Mouse (Mus musculus) retina, postnatal 1 day (tissue): ENCODE results near the gene Cox4i2.
A peak's percentile ranks its signal among the peaks of the same experiment; 100 is the strongest.

Experiments used
- DNase-seq: peaks from one replicate; pipeline ENCODE4 v3.0.0-alpha.2; 2012

Cox4i2 gene

DNA sequence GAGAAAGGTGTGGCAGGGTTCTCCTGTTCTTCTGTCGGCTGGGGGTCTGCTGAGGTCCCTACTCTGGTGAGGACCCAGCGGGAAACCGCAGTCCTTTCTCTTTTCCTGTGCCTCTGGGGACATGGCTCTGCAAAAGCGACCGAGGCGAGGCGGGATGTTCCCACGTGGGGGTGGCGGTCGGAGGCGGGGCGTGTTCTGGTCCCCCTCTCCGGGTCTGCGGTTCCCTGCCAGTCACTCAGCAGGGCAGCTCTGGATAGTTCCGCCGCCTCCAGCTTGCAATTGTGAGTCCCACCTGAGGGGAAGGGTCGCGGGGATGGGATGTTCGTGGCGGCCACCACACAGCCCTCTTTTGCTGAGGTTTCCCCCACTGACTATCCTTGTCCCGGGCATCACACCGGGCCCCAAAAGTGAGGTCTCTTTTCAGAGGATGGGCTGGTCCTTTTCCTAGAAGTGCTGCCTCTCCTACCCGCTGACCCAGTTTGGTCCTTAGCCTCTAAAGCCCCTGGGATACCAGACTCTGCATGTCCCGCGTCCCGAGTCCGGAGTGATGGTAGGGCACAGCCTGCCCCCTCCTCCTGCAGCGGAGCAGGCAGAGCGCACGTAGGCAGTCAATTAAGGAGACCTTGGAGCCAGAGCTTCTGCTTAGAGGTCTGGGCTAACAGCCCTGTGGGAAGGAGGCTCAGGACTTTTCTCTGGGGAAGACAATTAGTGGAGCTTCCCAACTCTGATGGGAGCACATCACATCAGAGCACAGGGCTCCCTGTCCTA lies at the start of gene Cox4i2:
TSS of gene Cox4i2 (plus strand) at position 230 of the 768 bp plus-strand sequence.
- DNase-seq = peak; percentile 74

DNA sequence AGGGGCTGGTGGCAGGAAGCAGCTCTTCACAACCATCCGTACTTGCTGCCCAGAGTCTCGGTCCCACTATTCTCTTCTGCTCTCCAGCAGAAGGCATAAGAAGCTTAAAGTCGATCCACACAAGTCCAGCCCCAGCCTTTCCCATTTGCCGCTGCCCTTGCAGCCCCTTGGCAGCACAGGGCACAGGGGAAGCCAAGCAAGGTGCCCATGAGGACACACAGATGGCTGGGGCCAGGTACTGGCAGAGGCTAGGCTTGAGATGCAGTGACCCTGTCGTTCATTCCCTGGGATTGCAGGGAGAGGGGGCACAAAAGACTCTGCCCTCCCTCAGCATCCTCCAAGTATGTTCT lies 49.7 kb upstream of the Cox4i2 start:
- DNase-seq = no peak

GRCm38 (mm10) chr2:152704811-152705370 lies 49.1 kb upstream of the Cox4i2 start:
- DNase-seq = no peak

- DNase-seq = peak; percentile 66
These were observed 47.9 kb upstream of the Cox4i2 start for GRCm38 (mm10) chr2:152705993-152706571.

DNA sequence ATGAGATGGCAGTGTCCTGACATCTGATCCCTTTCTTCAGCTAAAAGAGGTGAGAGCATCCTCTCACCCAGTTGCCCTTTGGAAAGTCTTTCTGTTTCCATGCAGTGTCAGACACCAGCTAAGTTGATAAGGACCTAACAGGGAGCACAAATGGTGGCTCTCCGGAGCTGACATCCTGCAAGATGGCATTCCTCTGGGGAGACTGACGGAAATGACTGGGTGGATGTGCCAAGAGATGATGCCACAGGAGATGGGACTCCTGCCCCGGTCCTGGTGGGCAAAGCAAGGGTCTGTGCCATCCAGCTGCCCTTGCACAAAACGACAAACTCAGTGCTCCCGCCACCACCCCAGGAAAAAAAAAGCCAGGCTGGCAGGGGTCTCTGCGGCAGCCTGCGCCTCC lies 46.8 kb upstream of the Cox4i2 start:
- no peak for DNase-seq

GRCm38 (mm10) chr2:152707627-152708026 lies 46.3 kb upstream of the Cox4i2 start:
- DNase-seq = peak; percentile 91

- DNase-seq = no peak
These were observed 44.9 kb upstream of the Cox4i2 start for GRCm38 (mm10) chr2:152709066-152709465.

DNA sequence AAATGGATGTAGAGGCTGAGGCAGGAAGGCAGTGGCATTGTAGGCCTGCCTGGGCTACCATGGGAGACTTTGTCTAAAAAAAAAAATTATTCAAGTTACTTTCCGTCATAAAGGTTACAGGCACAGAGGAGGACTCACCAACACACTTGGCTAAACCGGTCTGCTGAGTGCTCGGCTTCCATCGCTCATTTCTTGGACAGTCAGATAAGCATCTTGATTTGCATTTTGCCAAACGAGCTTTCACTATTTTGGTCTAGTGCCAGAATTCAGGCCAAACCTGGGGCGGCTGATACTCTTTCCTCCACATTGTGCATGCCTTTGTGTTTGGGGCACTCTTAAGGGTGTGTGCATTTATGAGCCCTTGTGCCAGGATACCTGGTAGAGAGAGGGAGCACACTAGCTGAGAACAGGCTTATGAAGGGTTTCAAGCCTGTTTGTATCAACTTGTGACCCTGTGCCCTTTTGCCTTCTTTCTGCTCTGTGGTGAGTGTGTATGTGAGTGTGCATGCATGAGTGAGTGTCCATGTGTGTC lies 37.7 kb upstream of the Cox4i2 start:
- no peak for DNase-seq

DNA sequence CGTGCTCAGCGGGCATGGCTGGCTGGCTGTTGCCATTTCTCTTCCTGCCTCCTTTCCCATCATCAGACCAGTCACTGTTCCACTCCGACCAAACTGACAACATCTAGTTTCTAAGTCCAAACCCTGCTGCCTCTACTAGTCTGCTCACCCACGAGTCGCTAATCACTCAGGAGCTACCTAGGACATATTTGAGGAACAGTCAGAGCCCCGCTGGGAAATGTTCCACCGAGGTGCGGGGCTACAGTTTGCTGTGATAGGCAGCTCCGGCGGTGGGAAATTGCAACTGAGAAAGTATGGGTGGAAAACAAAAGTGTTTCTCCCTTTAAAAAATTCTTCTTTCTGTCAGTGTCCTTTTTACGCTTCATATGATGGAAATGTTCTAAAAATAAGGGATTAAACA lies 36.3 kb upstream of the Cox4i2 start:
- no peak for DNase-seq

DNA sequence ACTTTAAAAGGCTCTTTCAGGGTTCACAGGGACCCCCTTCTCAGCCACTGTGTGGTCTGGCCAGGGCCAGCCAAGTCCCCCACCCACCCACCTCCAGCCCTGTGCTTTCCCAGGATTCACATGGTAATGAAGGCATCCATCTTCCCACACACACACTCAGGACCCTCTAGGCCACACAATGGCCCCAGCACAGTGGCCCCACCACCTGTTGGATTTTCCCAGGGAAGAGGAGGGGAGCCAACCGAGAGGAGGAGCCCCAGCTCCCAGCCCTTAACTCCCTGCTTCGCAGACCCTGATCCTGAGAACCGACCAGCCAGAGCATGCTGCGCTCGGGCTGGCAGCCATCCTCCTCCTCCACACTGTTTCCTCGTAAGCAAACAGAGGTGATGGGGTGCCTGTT lies 35.9 kb upstream of the Cox4i2 start:
- DNase-seq = peak; percentile 40

- peak; percentile 84 for DNase-seq
These were observed 30.2 kb upstream of the Cox4i2 start for GRCm38 (mm10) chr2:152723651-152724331.

DNA sequence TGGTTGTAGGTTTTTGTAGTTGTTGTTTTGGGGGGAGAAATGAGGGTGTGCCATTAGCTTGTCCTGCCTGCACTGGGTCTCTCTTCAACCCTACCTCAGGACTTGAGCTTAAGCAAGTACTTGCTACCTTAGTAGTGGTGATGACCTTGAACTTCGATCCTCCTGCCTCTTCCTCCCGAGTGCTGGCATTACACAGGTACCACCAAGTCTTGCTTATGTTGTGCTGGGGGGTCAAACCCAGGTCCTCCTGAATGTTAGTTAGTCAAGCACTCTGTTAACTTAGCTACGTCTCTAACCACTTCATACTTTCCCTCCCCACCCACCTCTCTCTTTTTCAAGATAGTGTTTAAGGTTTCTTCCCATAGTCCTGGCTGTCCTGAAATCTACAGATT lies 29.6 kb upstream of the Cox4i2 start:
- no peak for DNase-seq

DNA sequence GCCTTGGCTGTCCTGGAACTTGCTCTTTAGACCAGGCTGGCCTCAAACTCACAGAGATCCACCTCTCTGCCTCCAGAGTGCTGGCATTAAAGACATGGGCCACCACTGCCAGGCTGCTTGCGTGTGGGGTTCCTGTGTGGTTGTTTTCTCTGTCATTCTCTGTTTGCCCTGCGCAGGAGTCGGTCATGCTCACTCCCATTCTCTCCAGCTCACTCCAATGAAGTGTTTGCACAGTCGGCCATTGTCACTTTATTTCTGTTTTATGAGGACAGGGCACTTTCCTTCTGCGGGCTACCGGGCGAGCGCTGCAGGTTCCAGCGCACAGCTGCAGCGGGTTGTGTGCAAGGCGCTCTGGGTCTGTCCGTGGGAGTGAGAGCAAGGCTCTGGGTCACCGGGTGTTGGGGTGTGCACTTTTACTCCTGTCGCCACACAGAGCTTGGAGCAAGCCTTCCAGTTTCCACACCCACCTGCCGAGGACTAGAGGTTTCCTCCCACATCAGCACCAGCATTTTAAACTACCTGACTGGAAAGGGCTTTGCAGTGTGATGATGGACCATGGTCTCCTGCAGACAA lies 28.7 kb upstream of the Cox4i2 start:
- no peak for DNase-seq

DNA sequence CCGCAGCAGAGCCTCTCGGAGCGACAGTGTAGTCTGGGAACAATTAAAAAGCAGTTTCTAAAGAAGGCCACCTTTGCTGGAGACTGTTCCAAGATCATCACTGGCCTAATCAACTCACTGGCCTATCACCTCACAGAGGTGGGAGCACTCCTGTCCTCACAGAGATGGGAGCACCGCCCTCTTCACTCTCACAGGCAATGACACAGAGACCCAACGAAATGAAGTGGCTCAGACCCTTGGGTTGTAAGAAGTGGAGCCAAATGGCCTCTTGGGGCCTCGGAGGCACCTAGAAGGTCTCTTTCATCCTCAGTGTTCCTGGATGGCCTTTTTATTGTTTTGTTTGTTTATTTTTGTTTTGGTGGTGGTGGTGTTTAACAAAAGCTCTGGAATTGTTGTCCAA lies 27.8 kb upstream of the Cox4i2 start:
- no peak for DNase-seq

- no peak for DNase-seq
These were observed 27.1 kb upstream of the Cox4i2 start for GRCm38 (mm10) chr2:152726751-152727335.

DNA sequence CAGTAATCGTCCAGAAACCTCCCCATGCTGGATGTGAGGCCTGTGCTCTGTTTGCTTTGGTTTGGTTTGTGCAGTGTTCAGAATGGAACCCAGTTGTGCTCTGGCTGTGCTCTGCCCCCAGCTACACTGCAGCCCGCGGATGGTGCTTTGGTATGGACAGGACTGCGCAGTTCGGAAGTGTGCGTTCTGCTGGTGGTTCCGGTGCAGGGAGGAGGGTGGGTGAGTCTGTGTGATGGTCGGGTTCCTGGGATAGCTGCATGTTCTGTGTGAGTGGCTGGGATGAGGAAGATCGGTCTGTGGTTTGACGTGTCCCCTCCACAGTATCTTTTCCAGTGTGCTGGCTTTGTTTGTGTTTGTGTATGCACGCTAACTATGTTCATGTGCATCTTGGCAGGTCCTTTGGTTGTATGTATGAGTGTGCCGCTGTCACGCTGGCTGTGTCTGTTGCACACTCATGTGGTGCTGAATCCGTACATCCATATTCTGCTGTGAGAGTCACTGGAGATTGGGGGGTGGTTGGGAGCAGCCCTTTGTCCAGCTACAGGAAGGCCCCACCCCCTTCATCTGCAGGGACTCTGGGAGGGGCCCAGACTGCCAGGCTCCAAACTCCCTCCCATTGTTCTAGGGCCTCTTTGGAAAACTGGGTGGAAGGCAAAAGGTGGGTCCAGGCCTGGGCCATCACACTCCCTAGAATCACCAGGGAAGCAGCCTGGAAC lies 26.0 kb upstream of the Cox4i2 start:
- no peak for DNase-seq

GRCm38 (mm10) chr2:152728594-152728993 lies 25.4 kb upstream of the Cox4i2 start:
- no peak for DNase-seq

- DNase-seq = no peak
These were observed 24.8 kb upstream of the Cox4i2 start for GRCm38 (mm10) chr2:152729013-152729635.

- DNase-seq = peak; percentile 59
These were observed 24.3 kb upstream of the Cox4i2 start for GRCm38 (mm10) chr2:152729636-152730020.

DNA sequence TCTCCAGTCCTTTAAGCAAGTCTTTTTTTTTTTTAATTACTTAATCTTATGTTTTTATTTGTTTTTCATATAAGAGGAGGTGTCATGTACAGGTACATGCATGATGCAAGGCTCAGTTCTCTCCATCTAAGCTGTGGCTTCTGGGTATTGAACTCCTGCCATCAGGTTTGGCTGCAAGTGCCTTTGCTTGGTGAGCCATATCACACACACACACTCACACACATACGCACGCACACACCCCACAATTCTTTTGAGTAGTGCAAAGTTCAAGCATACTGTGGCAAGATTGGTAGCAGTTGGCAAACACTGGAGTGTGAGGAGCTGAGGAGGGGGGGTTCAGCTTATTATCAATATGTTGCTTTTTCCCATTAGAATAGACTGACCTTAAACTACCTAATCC lies 20.8 kb upstream of the Cox4i2 start:
- peak; percentile 27 for DNase-seq

- no peak for DNase-seq
These were observed 19.5 kb upstream of the Cox4i2 start for GRCm38 (mm10) chr2:152734501-152734900.

GRCm38 (mm10) chr2:152734984-152735383 lies 19.0 kb upstream of the Cox4i2 start:
- peak; percentile 99 for DNase-seq
